9 mouse cellular contexts compared by ENCODE assay signal in the genomic region with DNA sequence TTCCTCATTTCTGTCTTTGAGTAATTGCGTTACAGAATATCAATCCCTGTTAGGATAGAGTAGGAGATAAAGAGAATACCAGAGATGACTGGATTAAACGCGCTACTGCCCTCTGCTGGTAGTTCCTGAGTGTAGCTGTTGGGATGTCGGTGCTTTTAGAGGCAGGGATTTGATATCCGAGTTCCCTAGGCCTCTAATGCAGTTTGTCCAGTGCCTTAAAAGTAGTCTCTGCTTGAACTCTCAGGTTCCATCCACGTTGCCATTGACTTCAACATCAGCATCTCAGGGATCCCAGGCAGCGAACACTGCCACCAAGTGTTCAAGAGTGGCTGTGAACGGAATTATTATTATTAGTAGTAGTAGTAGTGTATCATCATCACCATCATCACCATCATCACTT. TPM values are rescaled to one million over a fixed set of nuclear protein-coding genes. Genes with fewer than 3 reads are reported as not detected.
DNase-seq lines count a peak whose midpoint lies in the region; ATAC-seq and TF ChIP-seq lines count a peak whose summit lies in the region.
"Had no signal": no experiment of that assay in that cellular context is flagged by ENCODE, and none has a peak within 500 bp of the region (broad histone marks: within the 10 kb centered on the region; RNA-seq: fewer than 3 reads in every experiment).

No protein-coding gene starts in this region.

- H3K27me3 ChIP-seq in lung, embryonic 14.5 days (ENCODE audit: insufficient read depth, low read length), result no peaks in the 10 kb centered on the region
- H3K27me3 ChIP-seq: heart, embryonic 13.5 days had no signal

- no peak overlapping the region for H3K9ac ChIP-seq in lung, embryonic 14.5 days
- H3K9ac ChIP-seq: heart, embryonic 13.5 days had no signal

- H3K9me3 ChIP-seq in lung, embryonic 14.5 days (ENCODE audit: low read depth, low read length), result no peaks in the 10 kb centered on the region
- H3K9me3 ChIP-seq: heart, embryonic 13.5 days had no signal

- ATAC-seq in lung, embryonic 14.5 days (ENCODE audit: insufficient read depth), result peak; percentile 44

- DNase-seq in CD4-positive helper T cell, adult 2 months (ENCODE audit: low read depth, low spot score), result peak; percentile 34
- DNase-seq in WW6 (ENCODE audit: low read depth, low spot score), result peak; percentile 45
- peak; percentile 69 to 77 for DNase-seq in cerebellum, postnatal 36 days
- DNase-seq in gastrocnemius, postnatal 36 days, result peak; percentile 40 to 58
- DNase-seq in layer of hippocampus, adult 11-12 months (ENCODE audit: low spot score), result peak; percentile 85
- peak; percentile 90 for DNase-seq in lung, embryonic 14.5 days
- DNase-seq in ovary, postnatal 14 days (ENCODE audit: low spot score), result peak; percentile 60
- DNase-seq in thymus, postnatal 4 days, result peak; percentile 82

- H3K4me3 ChIP-seq in lung, embryonic 14.5 days (ENCODE audit: low read depth, low read length), result no peak overlapping the region
- H3K4me3 ChIP-seq: heart, embryonic 13.5 days had no signal

- H3K36me3 ChIP-seq in lung, embryonic 14.5 days (ENCODE audit: insufficient read depth), result no peaks in the 10 kb centered on the region
- H3K36me3 ChIP-seq: heart, embryonic 13.5 days had no signal

- peak; percentile 82 for TF ChIP-seq CTCF in lung, embryonic 14.5 days (IDR thresholded peaks at IDR 0.05; ENCODE audit: low read depth)

- no peak overlapping the region for H3K27ac ChIP-seq in lung, embryonic 14.5 days (ENCODE audit: low read depth)
- H3K27ac ChIP-seq: heart, embryonic 13.5 days had no signal

- intact Hi-C loops in gastrocnemius, postnatal 36 days (cut with DNase I), result loop anchor here (2.0 kb wide), 1 partner anchor 122 kb away; no protein-coding TSS in a partner anchor

- 18% methylated on average over 8 of the region's 8 CpGs for WGBS in lung, embryonic 14.5 days

- H3K4me2 ChIP-seq in lung, embryonic 14.5 days, result no peak overlapping the region
- H3K4me2 ChIP-seq: heart, embryonic 13.5 days had no signal

- H3K4me1 ChIP-seq in lung, embryonic 14.5 days (ENCODE audit: insufficient read depth), result no peaks in the 10 kb centered on the region
- H3K4me1 ChIP-seq: heart, embryonic 13.5 days had no signal

RNA-seq across cellular contexts. Expression of gene Rd3l, which starts 20.1 kb away (rescaled TPM):
- total RNA-seq in gastrocnemius, postnatal 36 days (2021), result not detected
- not detected in 2 replicates for polyA plus RNA-seq in lung, embryonic 14.5 days (2014; fragmentation: Nextera tagmentation; extraction: Ambion mirVana)

RNA-seq across cellular contexts. Expression of gene Tdrd9, which starts 29.9 kb away (rescaled TPM):
- total RNA-seq in gastrocnemius, postnatal 36 days (2021), result not detected
- polyA plus RNA-seq in lung, embryonic 14.5 days (2014; fragmentation: Nextera tagmentation; extraction: Ambion mirVana), result 0.15 and 0.18 TPM in 2 replicates

RNA-seq across cellular contexts. Expression of gene Atp5mpl, which starts 34.4 kb away (rescaled TPM):
- total RNA-seq in gastrocnemius, postnatal 36 days (2021), result 100 to 1,000 TPM; 710 to 772 TPM
- polyA plus RNA-seq in lung, embryonic 14.5 days (2014; fragmentation: Nextera tagmentation; extraction: Ambion mirVana), result 647 and 712 TPM in 2 replicates

Comparison
In these comparisons a context has a peak if more than half of its experiments do, and no peak if none do; other contexts are left out.
1. DNase-seq: peak in every context shown above with its lines; median percentile 90 in lung, embryonic 14.5 days; 85 in layer of hippocampus, adult 11-12 months; 82 in thymus, postnatal 4 days; 73 in cerebellum, postnatal 36 days; 60 in ovary, postnatal 14 days; 49 in gastrocnemius, postnatal 36 days; 45 in WW6; 34 in CD4-positive helper T cell, adult 2 months.